Mouse (Mus musculus) MEL (cell line): Measurements from ENCODE around the gene Wfikkn2. TPM values are rescaled to one million over a fixed set of nuclear protein-coding genes. Genes with fewer than 3 reads are reported as not detected.
A peak's percentile ranks its signal among the peaks of the same experiment; 100 is the strongest.

Experiments
- DNase-seq: peaks from one replicate; pipeline ENCODE4 v3.0.0; 2011; ENCODE audit warnings: low read depth, low spot score
- H3K27ac ChIP-seq: 2 replicates; pipeline ENCODE4 v1.5.1; 2012; ENCODE audit warnings: low read depth, mild to moderate bottlenecking, control low read depth, low read length, moderate library complexity; ENCODE audit not compliant: control insufficient read depth
- H3K27me3 ChIP-seq, 2 experiments: fragments of 150-350 bp in 1 of 2; sonication (generic) in 1 of 2; 2 replicates each; pipeline ENCODE4 v1.6.1; 2012; ENCODE audit warnings: low read length in 2 of 2, mild to moderate bottlenecking in 2 of 2, improper control_type of control experiment in 1 of 2, moderate library complexity in 1 of 2; ENCODE audit not compliant: insufficient read depth in 2 of 2, control insufficient read depth in 1 of 2
- H3K36me3 ChIP-seq, 2 experiments: 2 replicates each; pipeline ENCODE4 v1.6.1; 2012 to 2014; ENCODE audit warnings: low read length in 2 of 2, improper control_type of control experiment in 1 of 2, inconsistent platforms in 1 of 2, mild to moderate bottlenecking in 1 of 2; ENCODE audit not compliant: insufficient read depth in 2 of 2, control insufficient read depth in 1 of 2
- H3K4me1 ChIP-seq, 2 experiments: fragments of 150-350 bp in 1 of 2; sonication (generic) in 1 of 2; 2 replicates each; pipeline ENCODE4 v1.6.1; 2012; ENCODE audit warnings: low read length in 2 of 2, improper control_type of control experiment in 1 of 2, mild to moderate bottlenecking in 1 of 2; ENCODE audit not compliant: insufficient read depth in 2 of 2, control insufficient read depth in 1 of 2
- H3K4me3 ChIP-seq, 2 experiments: fragments of 150-350 bp in 1 of 2; sonication (generic) in 1 of 2; 2 replicates each; pipeline ENCODE4 v1.5.1; 2012; ENCODE audit warnings: low read depth in 2 of 2, low read length in 2 of 2, mild to moderate bottlenecking in 2 of 2, moderate library complexity in 2 of 2, control low read depth in 1 of 2, improper control_type of control experiment in 1 of 2; ENCODE audit not compliant: control insufficient read depth in 1 of 2, insufficient read depth in 1 of 2
- H3K79me2 ChIP-seq: 2 replicates; pipeline ENCODE4 v1.6.1; 2012; ENCODE audit warnings: mild to moderate bottlenecking, low read length, moderate library complexity; ENCODE audit not compliant: control insufficient read depth, poor library complexity, insufficient read depth
- H3K9ac ChIP-seq: 2 replicates; pipeline ENCODE4 v1.6.1; 2012; ENCODE audit warnings: low read depth, mild to moderate bottlenecking, control low read depth, low read length, moderate library complexity; ENCODE audit not compliant: control insufficient read depth, poor library complexity, severe bottlenecking
- H3K9me3 ChIP-seq: fragments of 150-350 bp; sonication (generic); replicated peaks from 2 replicates; pipeline ENCODE4 v1.6.1; 2012; ENCODE audit warnings: mild to moderate bottlenecking, low read length, improper control_type of control experiment, moderate library complexity; ENCODE audit not compliant: insufficient read depth
- CHD1 ChIP-seq: IDR thresholded peaks from 2 replicates; pipeline ENCODE4 v1.6.1; 2012; ENCODE audit warnings: low read depth, mild to moderate bottlenecking, inconsistent platforms, low read length, improper control_type of control experiment
- CTCF ChIP-seq, 3 experiments: IDR thresholded peaks in 2 of 3; conservative IDR thresholded peaks in 1 of 3; 2 replicates each; pipeline ENCODE4 v1.5.1; 2011 to 2012; ENCODE audit warnings: low read length in 3 of 3, low read depth in 2 of 3, mild to moderate bottlenecking in 2 of 3, improper control_type of control experiment in 1 of 3, inconsistent platforms in 1 of 3, mixed read lengths in 1 of 3, moderate library complexity in 1 of 3; ENCODE audit not compliant: control insufficient read depth in 1 of 3, insufficient read depth in 1 of 3, poor library complexity in 1 of 3, severe bottlenecking in 1 of 3
- EP300 ChIP-seq, 2 experiments: IDR thresholded peaks; 2 replicates each; pipeline ENCODE4 v1.6.1; 2011; ENCODE audit warnings: improper control_type of control experiment in 2 of 2, low read length in 2 of 2, low read depth in 1 of 2, mild to moderate bottlenecking in 1 of 2
- GATA1 ChIP-seq: IDR thresholded peaks from 2 replicates; pipeline ENCODE4 v1.6.1; 2011; ENCODE audit warnings: low read depth, low read length, improper control_type of control experiment
- POLR2AphosphoS5 ChIP-seq: IDR thresholded peaks from 2 replicates; pipeline ENCODE4 v1.6.1; 2012; ENCODE audit warnings: low read depth, borderline replicate concordance, mild to moderate bottlenecking, inconsistent platforms, low read length, moderate library complexity, mixed read lengths
- SIN3A ChIP-seq: IDR thresholded peaks from 2 replicates; pipeline ENCODE4 v1.6.1; 2012; ENCODE audit warnings: low read length, improper control_type of control experiment, inconsistent platforms
- TBP ChIP-seq: IDR thresholded peaks from 2 replicates; pipeline ENCODE4 v1.8.0; 2011; ENCODE audit warnings: low read depth, low read length, improper control_type of control experiment
- UBTF ChIP-seq: IDR thresholded peaks from 2 replicates; pipeline ENCODE4 v1.6.1; 2012; ENCODE audit warnings: low read depth, mild to moderate bottlenecking, inconsistent platforms, low read length, improper control_type of control experiment, moderate library complexity, borderline replicate concordance; ENCODE audit not compliant: insufficient read depth
- ZC3H11A ChIP-seq: IDR thresholded peaks from 2 replicates; pipeline ENCODE4 v1.6.1; 2012; ENCODE audit warnings: low read depth, mild to moderate bottlenecking, inconsistent platforms, low read length, improper control_type of control experiment
- ZNF384 ChIP-seq: IDR thresholded peaks from 2 replicates; pipeline ENCODE4 v1.6.1; 2012; ENCODE audit warnings: low read depth, mild to moderate bottlenecking, inconsistent platforms, low read length, improper control_type of control experiment
- polyA plus RNA-seq, 2 experiments: library from polyadenylated mRNA; stranded (reverse) in 1 of 2; unstranded in 1 of 2; fragments of >175 nt in 1 of 2; fragments of >200 nt in 1 of 2; gene quantifications; 2 replicates each; pipeline versions ENCODE4 v1.2.1 to v1.2.4; 2012; ENCODE audit warnings: low replicate concordance in 2 of 2, low read depth in 1 of 2; ENCODE audit not compliant: insufficient read length in 2 of 2, insufficient read depth in 1 of 2, missing spikeins in 1 of 2
- total RNA-seq: library from RNA; depleted of rRNA; stranded (reverse); fragments of 300-350 nt; gene quantifications from 2 replicates; pipeline ENCODE4 v1.2.3, GENCODE M21; 2012

The Wfikkn2 gene
- total and polyA plus RNA-seq, 3 experiments: not detected

- no peak for DNase-seq
- H3K4me1 ChIP-seq: peaks cover 4 to 8% of the 10 kb centered on the region in 2 experiments
- H3K9me3 ChIP-seq: no peaks in the 10 kb centered on the region
- peaks cover 0 to 12% of the 10 kb centered on the region in 2 experiments; a peak in 2 of 4 replicates for H3K36me3 ChIP-seq
- H3K9ac ChIP-seq: no peak overlapping the region
- no peak overlapping the region for H3K4me3 ChIP-seq
- H3K27me3 ChIP-seq: no peaks in the 10 kb centered on the region
- TF ChIP-seq ZNF384 (no peak), CHD1 (0 out of 2 replicates have a peak, but pooled peaks have one; percentile 2), ZC3H11A (no peak), EP300 (IDR thresholded peaks at IDR 0.05; ENCODE audit: low read depth in 1 of 2, low read length in 2 of 2) (no peak), GATA1 (no peak), TBP (no peak)
- TF ChIP-seq, all 39 proteins: peak for 1
- H3K27ac ChIP-seq: no peak overlapping the region
- H3K79me2 ChIP-seq: peaks cover 12% of the 10 kb centered on the region; the same call in 1 of the 2 replicates
These were observed 32.8 kb downstream of the Wfikkn2 start for GRCm38 (mm10) chr11:94212997-94213396.

- Histone ChIP-seq H3K9me3 (no peaks in the 10 kb centered on the region), H3K36me3 (peaks cover 0 to 12% of the 10 kb centered on the region in 2 experiments; a peak in 2 of 4 replicates), H3K79me2 (peaks cover 12% of the 10 kb centered on the region; the same call in 1 of the 2 replicates), H3K27me3 (no peaks in the 10 kb centered on the region), H3K4me1 (peaks cover 4 to 8% of the 10 kb centered on the region in 2 experiments), H3K27ac (no peak overlapping the region), H3K4me3 (peak overlapping the region; percentile 75 to 90), H3K9ac (peak overlapping the region; percentile 88)
- TF ChIP-seq TBP: 0 out of 2 replicates have a peak, but pooled peaks have one; percentile 9
- peak; percentile 51; the same call in 1 of the 2 replicates for TF ChIP-seq SIN3A
- TF ChIP-seq CHD1: peak; percentile 78; the same call in 1 of the 2 replicates
- no peak for TF ChIP-seq POLR2AphosphoS5
- DNase-seq: no peak
These were observed 33.3 kb downstream of the Wfikkn2 start for GRCm38 (mm10) chr11:94212489-94212836.

GRCm38 (mm10) chr11:94211651-94212488 lies 33.9 kb downstream of the Wfikkn2 start:
- peak; percentile 75 for DNase-seq
- H3K4me3 ChIP-seq: peak overlapping the region; percentile 75 to 90
- peaks cover 0 to 12% of the 10 kb centered on the region in 2 experiments; a peak in 2 of 4 replicates for H3K36me3 ChIP-seq
- H3K27ac ChIP-seq: peak overlapping the region; percentile 62
- H3K79me2 ChIP-seq: peaks cover 12% of the 10 kb centered on the region; the same call in 1 of the 2 replicates
- H3K27me3 ChIP-seq: no peaks in the 10 kb centered on the region
- no peaks in the 10 kb centered on the region for H3K9me3 ChIP-seq
- peaks cover 4 to 8% of the 10 kb centered on the region in 2 experiments for H3K4me1 ChIP-seq
- TF ChIP-seq UBTF (0 out of 2 replicates have a peak, but pooled peaks have one; percentile 4), TBP (0 out of 2 replicates have a peak, but pooled peaks have one; percentile 16), CTCF (IDR thresholded peaks at IDR 0.05 in 2 of 3, conservative IDR thresholded peaks at IDR 0.05 in 1 of 3; ENCODE audit: control insufficient read depth in 1 of 3, insufficient read depth in 1 of 3, low read depth in 2 of 3, low read length in 3 of 3, poor library complexity in 1 of 3, severe bottlenecking in 1 of 3) (no peak), SIN3A (peak; percentile 46; the same call in 1 of the 2 replicates)
- H3K9ac ChIP-seq: peak overlapping the region; percentile 88
